Mouse (Mus musculus): ENCODE measurements around the gene Kctd7.
A peak's percentile ranks its signal among the peaks of the same experiment; 100 is the strongest.

The Kctd7 gene

GRCm38 (mm10) chr5:130143101-130143500, 1.6 kb upstream of the Kctd7 start:
- DNase-seq (ENCODE audit: low read depth, low spot score), result no peak

GRCm38 (mm10) chr5:130143977-130144333, 706 bp upstream of the Kctd7 start:
- DNase-seq (ENCODE audit: low read depth, low spot score), result peak; percentile 54

- no peak for DNase-seq (ENCODE audit: low read depth, low spot score)
Observed at GRCm38 (mm10) chr5:130145961-130146360, 1.3 kb downstream of the Kctd7 start.

- no peak for DNase-seq (ENCODE audit: low read depth, low spot score)
Observed at GRCm38 (mm10) chr5:130149726-130150310, 5.2 kb downstream of the Kctd7 start.

- no peak for DNase-seq (ENCODE audit: low read depth, low spot score)
Observed at GRCm38 (mm10) chr5:130154286-130154685, 9.6 kb downstream of the Kctd7 start.

GRCm38 (mm10) chr5:130158545-130158944, 13.9 kb downstream of the Kctd7 start:
- DNase-seq (ENCODE audit: low read depth, low spot score), result no peak

- no peak for DNase-seq (ENCODE audit: low read depth, low spot score)
Observed at GRCm38 (mm10) chr5:130159761-130160201, 15.1 kb downstream of the Kctd7 start.

- peak; percentile 59 for DNase-seq (ENCODE audit: low read depth, low spot score)
Observed at GRCm38 (mm10) chr5:130163670-130164069, 19.0 kb downstream of the Kctd7 start.

DNA sequence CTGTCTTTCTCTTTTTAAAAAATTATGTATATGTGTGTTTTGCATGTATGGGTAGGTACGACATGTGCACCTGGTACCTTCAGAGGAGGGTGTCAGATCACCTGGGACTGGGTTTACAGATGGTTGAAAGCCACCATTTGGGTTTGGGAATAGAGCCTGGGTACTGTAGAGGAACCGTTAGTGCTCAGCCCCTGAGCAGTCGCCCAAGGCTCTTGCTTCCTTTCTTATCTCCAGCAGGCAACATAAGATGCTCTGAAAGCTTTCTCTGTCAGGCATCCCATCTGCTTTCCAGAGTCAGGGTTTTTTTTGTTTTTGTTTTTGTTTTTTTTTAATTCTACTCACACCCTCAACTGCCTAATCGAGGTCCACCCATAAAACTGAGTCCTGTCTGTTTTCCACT, 20.6 kb downstream of the Kctd7 start:
- DNase-seq (ENCODE audit: low read depth, low spot score), result no peak

DNA sequence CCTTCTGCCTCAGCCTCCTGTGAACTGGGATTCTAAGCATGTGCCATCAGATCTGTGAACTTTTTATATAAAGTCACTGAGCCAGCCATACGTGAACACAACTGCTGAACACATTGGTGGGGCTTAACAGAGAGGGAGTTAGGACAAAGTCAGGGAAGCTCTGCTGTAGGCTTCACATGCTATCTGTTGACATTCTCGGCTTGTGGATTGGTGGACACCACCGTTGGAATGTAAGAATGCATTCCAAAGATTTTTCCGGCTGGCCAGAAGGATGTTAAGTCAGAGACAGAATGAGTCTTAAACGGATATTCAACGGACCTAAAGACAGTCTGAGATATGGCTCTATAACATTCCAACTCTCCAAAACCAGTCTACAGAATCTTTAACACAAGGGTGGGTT, 24.4 kb downstream of the Kctd7 start:
- no peak for DNase-seq (ENCODE audit: low read depth, low spot score)

DNA sequence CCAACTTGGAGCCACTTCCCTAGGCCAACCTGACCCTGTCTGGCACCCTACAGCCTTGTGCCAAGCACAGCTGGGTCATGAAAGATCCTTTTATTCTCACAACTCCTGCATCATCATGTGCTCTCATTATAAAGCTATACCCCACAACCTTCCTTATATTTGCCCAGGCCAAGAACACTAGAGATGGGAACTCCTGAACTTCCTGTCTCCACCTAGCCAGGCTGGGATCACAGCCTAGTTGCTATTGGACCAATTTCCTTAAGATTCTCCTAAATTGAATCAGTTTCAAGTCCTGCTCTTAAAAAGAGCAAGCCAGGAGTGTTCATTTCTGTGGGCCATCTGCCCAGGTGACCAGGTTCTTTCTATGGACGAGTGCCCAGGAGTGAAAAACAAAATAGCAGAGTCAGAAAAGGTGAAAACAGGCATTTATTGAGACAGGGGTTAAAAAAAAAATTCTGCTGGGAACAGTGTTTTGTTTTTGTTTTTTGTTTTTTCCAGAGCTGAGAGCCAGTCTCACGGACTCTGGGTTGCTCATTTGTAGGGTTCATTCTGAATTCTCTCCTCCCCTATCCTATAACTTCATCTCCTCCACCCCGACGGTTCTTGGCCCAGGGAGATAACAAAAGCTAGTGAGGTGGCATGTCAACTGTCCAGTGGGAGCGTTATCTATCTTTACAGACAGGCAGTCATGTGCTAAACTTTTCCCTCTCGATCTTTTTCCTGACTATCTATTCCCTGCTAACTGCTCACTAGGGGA, 26.2 kb downstream of the Kctd7 start:
- no peak for DNase-seq (ENCODE audit: low read depth, low spot score)

- peak; percentile 96 for DNase-seq (ENCODE audit: low read depth, low spot score)
Observed at GRCm38 (mm10) chr5:130171423-130171954, 26.8 kb downstream of the Kctd7 start, which contains the start of gene Rabgef1. TSS of gene Rabgef1 (plus strand) at chr5:130171798.

DNA sequence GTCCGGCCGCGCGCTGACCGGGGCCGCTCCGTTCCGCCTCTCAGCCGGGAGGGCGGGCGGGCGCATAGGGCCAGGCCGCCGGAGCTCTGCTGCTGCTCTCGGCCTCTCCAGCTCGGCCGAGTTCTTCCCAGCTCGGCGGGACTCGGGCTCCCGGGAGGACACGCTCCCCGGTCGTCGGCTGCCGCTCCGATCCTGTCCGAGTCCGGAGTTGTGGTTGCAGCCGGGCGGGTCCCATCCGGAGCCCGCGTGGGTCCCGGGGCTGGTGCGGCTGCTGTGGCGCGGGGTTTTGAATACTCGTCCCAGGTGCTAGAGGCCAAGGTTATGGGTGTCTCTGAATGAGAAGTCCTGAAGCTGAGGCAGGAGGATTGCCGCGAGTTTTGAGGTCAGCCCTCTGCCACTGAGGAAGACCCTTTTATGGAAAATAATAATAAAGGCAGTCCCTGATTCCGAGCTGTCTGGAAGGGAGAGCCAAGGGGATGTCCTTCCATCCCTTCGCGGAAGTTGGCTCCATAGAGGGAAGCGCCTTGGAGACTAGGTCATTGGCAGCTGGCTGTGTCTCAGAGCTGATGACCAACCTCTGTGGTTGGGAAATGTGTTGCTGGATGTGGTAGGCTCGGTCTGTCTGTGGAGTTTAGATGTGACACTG, 27.4 kb downstream of the Kctd7 start:
- peak; percentile 77 for DNase-seq (ENCODE audit: low read depth, low spot score)

DNA sequence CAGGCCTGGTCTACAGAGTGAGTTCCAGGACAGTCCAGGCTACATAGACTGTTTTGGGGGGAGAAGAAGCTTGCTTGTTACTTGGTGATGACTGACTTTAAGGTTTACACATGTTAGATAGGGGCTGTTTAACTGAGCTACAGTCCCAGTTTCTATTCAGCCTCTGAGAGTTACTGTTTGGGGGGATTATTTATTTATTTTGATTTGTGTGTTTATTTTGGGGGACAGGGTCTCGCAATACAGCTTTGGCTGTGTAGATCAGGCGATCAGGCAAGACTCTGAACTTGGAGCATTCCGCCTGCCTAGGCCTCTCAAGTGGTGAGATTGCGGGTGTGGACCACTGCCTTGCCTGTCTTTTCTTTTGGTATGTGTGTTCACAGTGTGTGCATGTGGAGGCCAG, 28.4 kb downstream of the Kctd7 start:
- no peak for DNase-seq (ENCODE audit: low read depth, low spot score)

- DNase-seq (ENCODE audit: low read depth, low spot score), result no peak
Observed at GRCm38 (mm10) chr5:130177871-130178270, 33.2 kb downstream of the Kctd7 start.

GRCm38 (mm10) chr5:130180362-130180761, 35.7 kb downstream of the Kctd7 start:
- DNase-seq (ENCODE audit: low read depth, low spot score), result no peak

DNA sequence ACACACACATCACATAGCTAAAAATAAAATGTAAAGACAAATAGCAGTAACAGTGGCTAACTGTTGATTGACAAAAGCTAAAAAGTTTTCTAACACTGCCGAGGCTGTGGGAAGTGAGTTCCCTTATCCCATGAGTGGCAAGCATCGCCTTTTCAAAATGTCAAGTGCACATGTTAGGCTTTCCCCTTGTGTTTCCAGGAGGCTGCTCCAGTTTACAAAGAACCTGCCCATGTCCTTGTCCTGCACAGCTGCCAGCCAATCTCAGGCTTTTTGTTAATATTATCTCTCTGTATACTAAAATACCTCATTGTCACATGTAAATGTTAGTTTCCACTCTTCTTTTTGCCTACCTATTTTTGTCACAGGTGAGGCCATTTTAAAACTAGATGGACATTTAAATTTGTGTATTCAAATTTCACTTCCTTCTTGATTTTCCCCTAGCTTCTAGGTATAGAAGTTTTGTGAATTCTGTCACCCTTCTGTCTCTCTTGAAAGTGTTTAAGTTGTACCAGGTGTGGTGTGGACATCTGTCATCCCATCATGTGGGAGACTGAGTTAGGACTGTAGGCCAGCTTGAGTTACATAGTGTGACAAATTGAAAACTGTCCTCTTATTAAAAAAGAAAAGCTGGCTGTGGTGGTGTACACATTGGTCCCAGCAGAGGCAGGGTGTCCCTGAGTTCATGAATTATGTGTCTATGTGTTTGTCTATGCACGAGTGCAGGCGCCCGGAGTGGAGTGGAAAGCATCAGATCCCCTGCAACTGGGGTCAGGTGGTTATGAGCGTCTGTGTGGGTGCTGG, 37.3 kb downstream of the Kctd7 start:
- DNase-seq (ENCODE audit: low read depth, low spot score), result no peak

- DNase-seq (ENCODE audit: low read depth, low spot score), result no peak
Observed at GRCm38 (mm10) chr5:130182541-130182821, 37.8 kb downstream of the Kctd7 start.

DNA sequence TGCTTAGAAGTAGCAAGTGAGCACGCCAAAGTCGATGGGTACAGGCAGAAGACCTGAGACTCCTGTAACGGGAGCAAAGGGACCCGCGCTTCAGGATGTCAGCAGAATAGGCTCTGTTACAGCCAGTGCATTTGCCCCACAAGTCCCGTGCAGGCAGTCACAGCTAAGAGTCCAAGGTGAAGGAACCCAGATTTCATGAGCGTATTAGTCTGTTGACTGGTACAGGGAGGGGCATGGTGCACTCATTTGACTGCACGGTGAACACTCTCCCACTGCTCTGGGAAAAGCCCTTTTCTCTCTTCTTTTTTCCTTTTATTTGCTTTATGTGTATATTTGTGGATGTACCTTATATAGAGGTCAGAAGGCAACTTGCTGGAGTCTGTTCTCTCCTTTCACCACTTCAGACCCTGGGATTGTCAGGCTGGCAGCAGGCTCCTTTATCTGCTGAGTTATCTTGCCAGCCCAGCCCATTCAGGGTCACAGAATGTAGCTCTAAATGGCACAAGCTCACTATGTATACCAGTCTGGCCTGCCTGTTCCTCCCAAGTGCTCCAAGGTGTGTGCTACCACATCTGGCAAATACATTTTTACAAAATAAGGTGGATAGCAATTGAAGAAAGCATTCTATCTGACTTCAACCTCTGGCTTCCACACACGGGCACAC, 39.7 kb downstream of the Kctd7 start:
- no peak for DNase-seq (ENCODE audit: low read depth, low spot score)

GRCm38 (mm10) chr5:130185312-130185711, 40.7 kb downstream of the Kctd7 start:
- DNase-seq (ENCODE audit: low read depth, low spot score), result no peak

- no peak for DNase-seq (ENCODE audit: low read depth, low spot score)
Observed at GRCm38 (mm10) chr5:130187383-130187782, 42.7 kb downstream of the Kctd7 start.
